27 mouse cellular contexts compared by ENCODE assay signal in genomic region chr4:58506539-58507527, GRCm38 (mm10). TPM values are rescaled to one million over a fixed set of nuclear protein-coding genes. Genes with fewer than 3 reads are reported as not detected.
A peak's percentile ranks its signal among the peaks of the same experiment; 100 is the strongest.
DNase-seq lines count a peak whose midpoint lies in the region; ATAC-seq and TF ChIP-seq lines count a peak whose summit lies in the region.
"Had no signal": no experiment of that assay in that cellular context is flagged by ENCODE, and none has a peak within 500 bp of the region (broad histone marks: within the 10 kb centered on the region; RNA-seq: fewer than 3 reads in every experiment).

No protein-coding gene starts in this region.

- no peak overlapping the region for H3K9ac ChIP-seq in liver, adult 2 months (ENCODE audit: low read depth, low read length)
- no peak overlapping the region for H3K9ac ChIP-seq in liver, embryonic 11.5 days (ENCODE audit: low read depth, low read length)
- no peak overlapping the region for H3K9ac ChIP-seq in hindbrain, postnatal 0 days (replicated peaks; ENCODE audit: low read length)
- H3K9ac ChIP-seq in forebrain, embryonic 14.5 days (ENCODE audit: low read length), result no peak overlapping the region
- H3K9ac ChIP-seq: forebrain, embryonic 13.5 days; hindbrain, embryonic 12.5 days; liver, embryonic 14.5 days; midbrain, embryonic 13.5 days; neural tube, embryonic 15.5 days had no signal

- no peak overlapping the region for H3K4me2 ChIP-seq in liver, embryonic 11.5 days
- no peak overlapping the region for H3K4me2 ChIP-seq in hindbrain, postnatal 0 days (ENCODE audit: low read depth, low read length)
- H3K4me2 ChIP-seq in forebrain, embryonic 14.5 days (ENCODE audit: low read length), result no peak overlapping the region
- H3K4me2 ChIP-seq: forebrain, embryonic 13.5 days; heart, embryonic 11.5 days; hindbrain, embryonic 12.5 days; midbrain, embryonic 13.5 days; neural tube, embryonic 15.5 days had no signal

- no peaks in the 10 kb centered on the region for H3K4me1 ChIP-seq in liver, adult 2 months (ENCODE audit: control insufficient read depth, insufficient read depth, low read length)
- H3K4me1 ChIP-seq in liver, embryonic 11.5 days (replicated peaks; ENCODE audit: control insufficient read depth, insufficient read depth, low read length), result no peaks in the 10 kb centered on the region
- no peaks in the 10 kb centered on the region for H3K4me1 ChIP-seq in hindbrain, postnatal 0 days (ENCODE audit: insufficient read depth, low read length)
- H3K4me1 ChIP-seq in forebrain, embryonic 14.5 days (ENCODE audit: control insufficient read depth, insufficient read depth, low read length), result peaks cover 14% of the 10 kb centered on the region
- H3K4me1 ChIP-seq: hindbrain, embryonic 12.5 days; midbrain, embryonic 13.5 days; neural tube, embryonic 15.5 days had no signal

- ATAC-seq in liver, embryonic 11.5 days (replicated peaks; ENCODE audit: low FRiP score), result no peak
- peak; percentile 74 for ATAC-seq in common myeloid progenitor, adult 5-6 weeks (replicated peaks; ENCODE audit: low read depth, poor library complexity, severe bottlenecking)
- peak; percentile 70 for ATAC-seq in megakaryocyte progenitor cell, adult 5-6 weeks (replicated peaks; ENCODE audit: poor library complexity)
- no peak for ATAC-seq in hindbrain, postnatal 0 days
- no peak for ATAC-seq in forebrain, embryonic 14.5 days
- ATAC-seq: forebrain, embryonic 13.5 days; midbrain, embryonic 13.5 days had no signal

- H3K36me3 ChIP-seq in liver, adult 2 months (ENCODE audit: control insufficient read depth, insufficient read depth, low read length), result no peaks in the 10 kb centered on the region
- H3K36me3 ChIP-seq in liver, embryonic 11.5 days (ENCODE audit: control insufficient read depth, insufficient read depth, low read length), result no peaks in the 10 kb centered on the region
- no peaks in the 10 kb centered on the region for H3K36me3 ChIP-seq in hindbrain, postnatal 0 days (ENCODE audit: insufficient read depth, low read length)
- no peaks in the 10 kb centered on the region for H3K36me3 ChIP-seq in forebrain, embryonic 14.5 days (ENCODE audit: control insufficient read depth, insufficient read depth, low read length)
- H3K36me3 ChIP-seq: midbrain, embryonic 13.5 days; neural tube, embryonic 15.5 days had no signal

- no peak overlapping the region for H3K4me3 ChIP-seq in liver, adult 2 months (ENCODE audit: insufficient read depth, low read depth, low read length)
- H3K4me3 ChIP-seq in liver, embryonic 11.5 days (ENCODE audit: low read depth, low read length), result no peak overlapping the region
- H3K4me3 ChIP-seq in hindbrain, postnatal 0 days (ENCODE audit: low read length), result no peak overlapping the region
- no peak overlapping the region for H3K4me3 ChIP-seq in forebrain, embryonic 14.5 days (ENCODE audit: low read depth, low read length)
- H3K4me3 ChIP-seq: forebrain, embryonic 13.5 days; hindbrain, embryonic 12.5 days; midbrain, embryonic 13.5 days; neural tube, embryonic 15.5 days had no signal

- H3K27me3 ChIP-seq in liver, adult 2 months (ENCODE audit: control insufficient read depth, insufficient read depth, low read length), result no peaks in the 10 kb centered on the region
- H3K27me3 ChIP-seq in liver, embryonic 11.5 days (replicated peaks; ENCODE audit: control insufficient read depth, insufficient read depth, low read length), result no peaks in the 10 kb centered on the region
- H3K27me3 ChIP-seq in hindbrain, postnatal 0 days (ENCODE audit: insufficient read depth, low read length), result no peaks in the 10 kb centered on the region
- no peaks in the 10 kb centered on the region for H3K27me3 ChIP-seq in forebrain, embryonic 14.5 days (replicated peaks; ENCODE audit: control insufficient read depth, insufficient read depth, low read length)
- H3K27me3 ChIP-seq: forebrain, embryonic 13.5 days; hindbrain, embryonic 12.5 days; midbrain, embryonic 13.5 days; neural tube, embryonic 15.5 days had no signal

- no peak for TF ChIP-seq POLR2A in liver, adult 2 months (IDR thresholded peaks at IDR 0.05; ENCODE audit: extremely low read depth, insufficient read depth, low read length)

- H3K9me3 ChIP-seq in liver, embryonic 11.5 days (ENCODE audit: control insufficient read depth, low read length), result no peaks in the 10 kb centered on the region
- H3K9me3 ChIP-seq in hindbrain, postnatal 0 days (ENCODE audit: low read length), result no peaks in the 10 kb centered on the region
- H3K9me3 ChIP-seq in forebrain, embryonic 14.5 days (replicated peaks; ENCODE audit: control insufficient read depth, low read length), result no peaks in the 10 kb centered on the region
- H3K9me3 ChIP-seq: forebrain, embryonic 13.5 days; hindbrain, embryonic 12.5 days; midbrain, embryonic 13.5 days; neural tube, embryonic 15.5 days had no signal

- no peaks in the 10 kb centered on the region for H3K79me2 ChIP-seq in liver, adult 2 months (ENCODE audit: control insufficient read depth, insufficient read depth, low read length)

- WGBS in liver, adult 2 months, result 86% methylated on average over 4 of the region's 4 CpGs
- 90% methylated on average over 4 of the region's 4 CpGs for WGBS in liver, embryonic 11.5 days
- 96% methylated on average over 4 of the region's 4 CpGs for WGBS in hindbrain, postnatal 0 days
- 96% methylated on average over 4 of the region's 4 CpGs for WGBS in forebrain, embryonic 14.5 days

- DNase-seq in liver, adult 2 months (ENCODE audit: extremely low read depth, low read depth, low spot score), result peak; percentile 11
- DNase-seq in liver, embryonic 11.5 days (ENCODE audit: low spot score), result no peak
- peak; percentile 62 for DNase-seq in NIH3T3 (ENCODE audit: low read depth)
- DNase-seq in hindbrain, postnatal 0 days (ENCODE audit: low spot score), result no peak
- no peak for DNase-seq in frontal cortex, postnatal 10 days (ENCODE audit: low spot score in 2 of 2)
- no peak for DNase-seq in forebrain, embryonic 14.5 days (ENCODE audit: low spot score)
- DNase-seq: adrenal gland, postnatal 14 days; cerebellum, adult 18-20 months; cerebellum, postnatal 10 days; heart, postnatal 36 days; kidney, adult 2 months; kidney, postnatal 4 days; left cerebral cortex, postnatal 4 days; lung, adult 2 months; lung, postnatal 10 days; retina, postnatal 1 day; thymus, adult 2 months; thymus, postnatal 4 days had no signal

- no peak for TF ChIP-seq CTCF in liver, adult 2 months (IDR thresholded peaks at IDR 0.05; ENCODE audit: low read depth, low read length)
- TF ChIP-seq CTCF in hindbrain, postnatal 0 days (IDR thresholded peaks at IDR 0.05; ENCODE audit: low read depth), result no peak

- no peak overlapping the region for H3K27ac ChIP-seq in liver, adult 2 months (replicated peaks; ENCODE audit: insufficient read depth, low read depth, low read length)
- no peak overlapping the region for H3K27ac ChIP-seq in liver, embryonic 11.5 days (ENCODE audit: low read depth, low read length)
- H3K27ac ChIP-seq in hindbrain, postnatal 0 days, result no peak overlapping the region
- H3K27ac ChIP-seq in forebrain, embryonic 14.5 days (ENCODE audit: low read depth, low read length), result no peak overlapping the region
- H3K27ac ChIP-seq: forebrain, embryonic 13.5 days; hindbrain, embryonic 12.5 days; liver, embryonic 14.5 days; midbrain, embryonic 13.5 days; neural tube, embryonic 15.5 days had no signal

RNA-seq across cellular contexts. Expression of gene Lpar1, which starts 46.9 kb away (rescaled TPM):
- 0.83 and 0.94 TPM in 2 replicates for total RNA-seq in liver, adult 2 months (2014; rRNA removed)
- 0.63 and 0.89 TPM in 2 replicates for polyA plus RNA-seq in liver, adult 2 months (2012; rRNA removed)
- 21.3 and 24.7 TPM in 2 replicates for polyA plus RNA-seq in liver, embryonic 11.5 days (2014; fragmentation: Nextera tagmentation; extraction: Ambion mirVana)
- total RNA-seq in common myeloid progenitor, adult 5-6 weeks (2017), result 0.50 and 10.9 TPM in 2 replicates
- 0.27 TPM in 1 of 2 replicates, not detected in the other for total RNA-seq in megakaryocyte progenitor cell, adult 5-6 weeks (2015)
- 0.29 TPM in 1 of 2 replicates, not detected in the other for total RNA-seq in megakaryocyte progenitor cell, adult 5-6 weeks (2017)
- 14.3 and 20.6 TPM in 2 replicates for total RNA-seq in hindbrain, postnatal 0 days (2014; rRNA removed)
- 24.3 and 28.1 TPM in 2 replicates for polyA plus RNA-seq in hindbrain, postnatal 0 days (2015; fragmentation: Nextera tagmentation; extraction: Ambion mirVana)
- polyA plus RNA-seq in forebrain, embryonic 14.5 days (2014; fragmentation: Nextera tagmentation; extraction: Ambion mirVana), result 33.8 and 35.2 TPM in 2 replicates
- total RNA-seq: MEL had no signal

Comparison
In these comparisons a context has a peak if more than half of its experiments do, and no peak if none do; other contexts are left out.
1. DNase-seq: peak in liver, adult 2 months (single experiment) and NIH3T3 (single experiment); none in liver, embryonic 11.5 days (single experiment), hindbrain, postnatal 0 days (single experiment), frontal cortex, postnatal 10 days (0 of 2) and forebrain, embryonic 14.5 days (single experiment).
2. ATAC-seq: peak in common myeloid progenitor, adult 5-6 weeks (single experiment) and megakaryocyte progenitor cell, adult 5-6 weeks (single experiment); none in liver, embryonic 11.5 days (single experiment), hindbrain, postnatal 0 days (single experiment) and forebrain, embryonic 14.5 days (single experiment).